Comparison of ENCODE assay signal across 9 mouse cellular contexts in genomic region chr7:137316926-137317658, GRCm38 (mm10). TPM values are rescaled to one million over a fixed set of nuclear protein-coding genes. Genes with fewer than 3 reads are reported as not detected.
DNase-seq lines count a peak whose midpoint lies in the region; ATAC-seq and TF ChIP-seq lines count a peak whose summit lies in the region.
"Had no signal": no experiment of that assay in that cellular context is flagged by ENCODE, and none has a peak within 500 bp of the region (broad histone marks: within the 10 kb centered on the region; RNA-seq: fewer than 3 reads in every experiment).

No protein-coding gene starts in this region.

- peak overlapping the region; percentile 84 for H3K4me2 ChIP-seq in embryonic facial prominence, embryonic 14.5 days (ENCODE audit: low read depth, low read length)
- H3K4me2 ChIP-seq in hindbrain, postnatal 0 days (ENCODE audit: low read depth, low read length) = peak overlapping the region; percentile 70
- peak overlapping the region; percentile 76 for H3K4me2 ChIP-seq in neural tube, embryonic 13.5 days

- no peak overlapping the region; the same call in 1 of the 2 replicates for H3K27ac ChIP-seq in heart, embryonic 10.5 days
- peak overlapping the region; percentile 59; the same call in 1 of the 2 replicates for H3K27ac ChIP-seq in embryonic facial prominence, embryonic 14.5 days (replicated peaks; ENCODE audit: low read depth, low read length)
- peak overlapping the region; percentile 91 for H3K27ac ChIP-seq in hindbrain, postnatal 0 days
- peak overlapping the region; percentile 99 for H3K27ac ChIP-seq in neural tube, embryonic 13.5 days (replicated peaks)

- H3K4me1 ChIP-seq in heart, embryonic 10.5 days = peaks cover 60% of the 10 kb centered on the region
- peaks cover 10% of the 10 kb centered on the region for H3K4me1 ChIP-seq in embryonic facial prominence, embryonic 14.5 days (ENCODE audit: control insufficient read depth, insufficient read depth, low read length)
- peaks cover 3% of the 10 kb centered on the region; the same call in 1 of the 2 replicates for H3K4me1 ChIP-seq in hindbrain, postnatal 0 days (ENCODE audit: insufficient read depth, low read length)
- peaks cover 90% of the 10 kb centered on the region for H3K4me1 ChIP-seq in neural tube, embryonic 13.5 days (replicated peaks)

- peaks cover 100% of the 10 kb centered on the region for H3K27me3 ChIP-seq in heart, embryonic 10.5 days (ENCODE audit: insufficient read depth, poor library complexity, severe bottlenecking)
- H3K27me3 ChIP-seq in embryonic facial prominence, embryonic 14.5 days (replicated peaks; ENCODE audit: control insufficient read depth, insufficient read depth, low read length) = peaks cover 79% of the 10 kb centered on the region
- peaks cover 51% of the 10 kb centered on the region for H3K27me3 ChIP-seq in hindbrain, postnatal 0 days (ENCODE audit: insufficient read depth, low read length)
- peaks cover 53% of the 10 kb centered on the region for H3K27me3 ChIP-seq in neural tube, embryonic 13.5 days

- no peaks in the 10 kb centered on the region for H3K36me3 ChIP-seq in heart, embryonic 10.5 days
- H3K36me3 ChIP-seq in embryonic facial prominence, embryonic 14.5 days (ENCODE audit: control insufficient read depth, insufficient read depth, low read length) = no peaks in the 10 kb centered on the region
- H3K36me3 ChIP-seq in hindbrain, postnatal 0 days (ENCODE audit: insufficient read depth, low read length) = no peaks in the 10 kb centered on the region
- no peaks in the 10 kb centered on the region for H3K36me3 ChIP-seq in neural tube, embryonic 13.5 days

- no peaks in the 10 kb centered on the region for H3K9me3 ChIP-seq in heart, embryonic 10.5 days
- no peaks in the 10 kb centered on the region for H3K9me3 ChIP-seq in embryonic facial prominence, embryonic 14.5 days (ENCODE audit: control insufficient read depth, low read length)
- H3K9me3 ChIP-seq in hindbrain, postnatal 0 days (ENCODE audit: low read length) = no peaks in the 10 kb centered on the region
- no peaks in the 10 kb centered on the region for H3K9me3 ChIP-seq in neural tube, embryonic 13.5 days

- H3K9ac ChIP-seq in embryonic facial prominence, embryonic 14.5 days (ENCODE audit: low read depth, low read length) = peak overlapping the region; percentile 66
- peak overlapping the region; percentile 42 for H3K9ac ChIP-seq in hindbrain, postnatal 0 days (replicated peaks; ENCODE audit: low read length)
- H3K9ac ChIP-seq in neural tube, embryonic 13.5 days = peak overlapping the region; percentile 99

- H3K4me3 ChIP-seq in heart, embryonic 10.5 days = peak overlapping the region; percentile 43
- H3K4me3 ChIP-seq in embryonic facial prominence, embryonic 14.5 days (ENCODE audit: low read depth, low read length) = peak overlapping the region; percentile 77
- peak overlapping the region; percentile 75 for H3K4me3 ChIP-seq in hindbrain, postnatal 0 days (ENCODE audit: low read length)
- peak overlapping the region; percentile 88 for H3K4me3 ChIP-seq in neural tube, embryonic 13.5 days

- no peak for TF ChIP-seq CTCF in hindbrain, postnatal 0 days (IDR thresholded peaks at IDR 0.05; ENCODE audit: low read depth)

- no peak for ATAC-seq in embryonic facial prominence, embryonic 14.5 days (ENCODE audit: low read depth)
- ATAC-seq in hindbrain, postnatal 0 days = 0 out of 2 replicates have a peak, but pooled peaks have one; percentile 10
- peak; percentile 1; the same call in 1 of the 2 replicates for ATAC-seq in neural tube, embryonic 13.5 days (ENCODE audit: low read depth)
- ATAC-seq in megakaryocyte, adult 5-6 weeks (ENCODE audit: poor library complexity, severe bottlenecking) = no peak

- DNase-seq in heart, embryonic 10.5 days (ENCODE audit: low spot score) = no peak
- DNase-seq in heart, adult 18-20 months = no peak
- DNase-seq in embryonic facial prominence, embryonic 14.5 days (ENCODE audit: low spot score) = no peak
- peak; percentile 74 for DNase-seq in hindbrain, postnatal 0 days (ENCODE audit: low spot score)
- DNase-seq in frontal cortex, postnatal 36 days (ENCODE audit: low spot score in 2 of 2) = no peak
- DNase-seq in right cerebral cortex, adult 18-20 months = no peak
- DNase-seq: lung, adult 2 months had no signal

- under 1% methylated on average over 39 of the region's 39 CpGs for WGBS in heart, embryonic 10.5 days
- WGBS in embryonic facial prominence, embryonic 14.5 days = under 1% methylated on average over 37 of the region's 39 CpGs
- WGBS in hindbrain, postnatal 0 days = 1% methylated on average over 39 of the region's 39 CpGs
- under 1% methylated on average over 39 of the region's 39 CpGs for WGBS in neural tube, embryonic 13.5 days

RNA-seq across cellular contexts. Expression of gene Ebf3, which starts 2.8 kb away (rescaled TPM):
- polyA plus RNA-seq in heart, embryonic 10.5 days (2016; fragmentation: Nextera tagmentation; extraction: Ambion mirVana) = 1.3 and 3.5 TPM in 2 replicates
- total RNA-seq in heart, adult 18-20 months (2021) = 1 to 10 TPM; 4.7 to 5.5 TPM
- polyA plus RNA-seq in embryonic facial prominence, embryonic 14.5 days (2014; fragmentation: Nextera tagmentation; extraction: Ambion mirVana) = 7.4 and 9.1 TPM in 2 replicates
- total RNA-seq in hindbrain, postnatal 0 days (2014; rRNA removed) = 123 and 142 TPM in 2 replicates
- 11.5 and 13.0 TPM in 2 replicates for polyA plus RNA-seq in hindbrain, postnatal 0 days (2015; fragmentation: Nextera tagmentation; extraction: Ambion mirVana)
- 23.9 and 24.1 TPM in 2 replicates for polyA plus RNA-seq in neural tube, embryonic 13.5 days (2015; fragmentation: Nextera tagmentation; extraction: Ambion mirVana)
- 0.47 and 0.68 TPM in 2 replicates for total RNA-seq in megakaryocyte, adult 5-6 weeks (2015)
- total RNA-seq in megakaryocyte, adult 5-6 weeks (2017) = 0.45 and 0.62 TPM in 2 replicates

Comparison
In these comparisons a context has a peak if more than half of its experiments do, and no peak if none do; other contexts are left out.
1. ATAC-seq: peak in hindbrain, postnatal 0 days (single experiment) and neural tube, embryonic 13.5 days (single experiment); none in embryonic facial prominence, embryonic 14.5 days (single experiment) and megakaryocyte, adult 5-6 weeks (single experiment).
2. H3K9ac ChIP-seq: peak in every context shown above with its lines; median percentile 99 in neural tube, embryonic 13.5 days; 66 in embryonic facial prominence, embryonic 14.5 days; 42 in hindbrain, postnatal 0 days.
3. Peak in every context shown above with its lines, with median percentiles within 50 percentile points of each other: H3K4me3 ChIP-seq and H3K4me2 ChIP-seq.